In genomic region chr17:65174114-65174513, GRCm38 (mm10) we compare ENCODE assay signal across 17 mouse cellular contexts.
"Had no signal": no experiment of that assay in that cellular context is flagged by ENCODE, and none has a peak within 500 bp of the region (broad histone marks: within the 10 kb centered on the region; RNA-seq: fewer than 3 reads in every experiment).

No protein-coding gene starts in this region.

- H3K27ac ChIP-seq: limb, embryonic 10.5 days; limb, embryonic 13.5 days; liver, embryonic 12.5 days; liver, embryonic 15.5 days; lung, embryonic 15.5 days; midbrain, embryonic 12.5 days had no signal

- H3K36me3 ChIP-seq: limb, embryonic 10.5 days; limb, embryonic 13.5 days; liver, embryonic 12.5 days; liver, embryonic 15.5 days; lung, embryonic 15.5 days; midbrain, embryonic 12.5 days had no signal

- H3K9ac ChIP-seq: limb, embryonic 13.5 days; liver, embryonic 12.5 days; liver, embryonic 15.5 days; lung, embryonic 15.5 days; midbrain, embryonic 12.5 days had no signal

- H3K4me2 ChIP-seq: limb, embryonic 13.5 days; liver, embryonic 12.5 days; liver, embryonic 15.5 days; lung, embryonic 15.5 days; midbrain, embryonic 12.5 days had no signal

- H3K4me1 ChIP-seq: limb, embryonic 10.5 days; limb, embryonic 13.5 days; liver, embryonic 12.5 days; liver, embryonic 15.5 days; lung, embryonic 15.5 days; megakaryocyte, embryonic 14.5 days; midbrain, embryonic 12.5 days had no signal

- H3K9me3 ChIP-seq: limb, embryonic 10.5 days; limb, embryonic 13.5 days; liver, embryonic 15.5 days; lung, embryonic 15.5 days; midbrain, embryonic 12.5 days had no signal

- DNase-seq: kidney, adult 18-20 months; kidney, adult 9 months; kidney, postnatal 14 days; kidney, postnatal 4 days; liver; lung, adult 18-20 months; lung, postnatal 10 days; lung, postnatal 36 days; thymus, adult 18-20 months; thymus, postnatal 36 days had no signal

- H3K27me3 ChIP-seq: limb, embryonic 13.5 days; liver, embryonic 12.5 days; liver, embryonic 15.5 days; lung, embryonic 15.5 days; megakaryocyte, embryonic 14.5 days; midbrain, embryonic 12.5 days had no signal

- H3K4me3 ChIP-seq: limb, embryonic 10.5 days; limb, embryonic 13.5 days; liver, embryonic 12.5 days; liver, embryonic 15.5 days; lung, embryonic 15.5 days; megakaryocyte, embryonic 14.5 days; midbrain, embryonic 12.5 days had no signal

- ATAC-seq: liver, embryonic 12.5 days had no signal
